Mouse (Mus musculus): ENCODE data around the gene Fgd5.

GRCm38 (mm10) chr6:92003646-92004045, 25.0 kb downstream of the Fgd5 start:
- no peak for TF ChIP-seq POLR2A (IDR thresholded peaks at IDR 0.05; ENCODE audit: control insufficient read depth, low read depth, low read length)
- no peak for TF ChIP-seq CTCF (IDR thresholded peaks at IDR 0.05; ENCODE audit: control insufficient read depth, insufficient read depth, insufficient replicate concordance, low read depth, low read length)

Data from testis, adult 2 months (tissue).